ENCODE assay signal across 8 mouse cellular contexts in the genomic region with DNA sequence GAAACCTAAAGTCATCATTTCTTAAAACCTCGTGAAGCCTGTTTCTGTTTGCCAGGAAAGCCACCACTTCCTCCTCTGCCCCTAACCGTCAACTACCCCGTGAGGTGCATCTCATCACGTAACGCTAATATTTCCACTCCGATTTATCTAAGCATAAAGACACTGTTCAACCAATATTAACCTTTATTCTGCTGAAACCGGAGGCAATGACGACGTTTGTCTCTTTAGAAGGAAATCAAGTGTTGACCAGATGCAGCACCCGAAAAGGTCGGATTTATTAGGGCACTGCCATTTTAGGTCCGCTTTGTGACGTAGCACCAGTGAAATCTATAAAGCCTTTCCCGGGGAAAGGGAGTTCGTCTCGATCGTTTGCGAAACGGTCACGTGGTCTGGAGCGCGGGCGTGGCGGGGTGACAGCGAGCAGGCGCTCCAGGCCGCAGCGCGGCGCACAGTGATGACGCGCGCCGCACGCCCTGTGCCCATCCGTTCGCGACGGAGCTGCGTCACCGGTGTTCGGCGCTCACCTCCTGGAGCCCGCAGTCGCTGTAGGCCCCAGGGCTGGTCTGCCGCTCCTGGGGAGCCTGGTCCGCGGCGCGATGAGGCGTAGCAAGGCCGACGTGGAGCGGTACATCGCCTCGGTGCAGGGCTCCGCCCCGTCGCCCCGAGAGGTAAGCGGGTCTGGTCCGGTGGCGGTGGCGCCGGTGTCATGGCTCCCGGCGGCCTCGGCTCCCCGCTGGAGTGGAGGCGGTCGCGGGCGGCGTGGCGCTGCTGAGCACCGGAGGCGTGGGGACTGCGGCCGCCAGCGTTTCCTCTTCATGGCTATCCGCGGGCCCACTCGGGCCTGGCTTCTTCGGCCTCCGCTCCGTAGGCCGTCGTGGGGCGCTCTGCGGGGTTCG. TPM values are rescaled to one million over a fixed set of nuclear protein-coding genes. Genes with fewer than 3 reads are reported as not detected.
DNase-seq lines count a peak whose midpoint lies in the region; ATAC-seq and TF ChIP-seq lines count a peak whose summit lies in the region.

A gene (plus strand): TSS at position 537 of the 896 bp plus-strand sequence.

- H3K36me3 ChIP-seq in C2C12 (ENCODE audit: control insufficient read depth, insufficient read depth) (peaks cover 6% of the 10 kb centered on the region), myocyte (ENCODE audit: control insufficient read depth, insufficient read depth) (peaks cover 8% of the 10 kb centered on the region)
- H3K36me3 ChIP-seq in erythroblast, embryonic 14.5 days (ENCODE audit: control insufficient read depth): peaks cover 20% of the 10 kb centered on the region
- no peaks in the 10 kb centered on the region for H3K36me3 ChIP-seq in heart, embryonic 11.5 days (ENCODE audit: control insufficient read depth, insufficient read depth, low read length)
- H3K36me3 ChIP-seq in kidney, embryonic 16.5 days (ENCODE audit: insufficient read depth, low read length): no peaks in the 10 kb centered on the region
- H3K36me3 ChIP-seq in liver, adult 2 months (ENCODE audit: control insufficient read depth, insufficient read depth, low read length): peaks cover 2% of the 10 kb centered on the region
- no peaks in the 10 kb centered on the region for H3K36me3 ChIP-seq in splenic B cell, adult 2 months (ENCODE audit: control insufficient read depth, insufficient read depth, low read length, poor library complexity, severe bottlenecking)

- H3K79me3 ChIP-seq in C2C12 (ENCODE audit: low read depth): peaks cover 47% of the 10 kb centered on the region

- H3K4me3 ChIP-seq in C2C12 (ENCODE audit: insufficient read depth, poor library complexity, severe bottlenecking) (peak within 1 kb of the TSS; percentile 92), myocyte (peak within 1 kb of the TSS; percentile 53)
- H3K4me3 ChIP-seq in erythroblast, embryonic 14.5 days (replicated peaks): peak within 1 kb of the TSS; percentile 99
- H3K4me3 ChIP-seq in heart, embryonic 11.5 days (ENCODE audit: low read depth, low read length): peak within 1 kb of the TSS; percentile 100
- peak within 1 kb of the TSS; percentile 99 for H3K4me3 ChIP-seq in kidney, embryonic 16.5 days (ENCODE audit: low read length)
- peak within 1 kb of the TSS; percentile 89 for H3K4me3 ChIP-seq in liver, adult 2 months (ENCODE audit: insufficient read depth, low read depth, low read length)

- peak; percentile 41 for TF ChIP-seq CTCF in C2C12 (IDR thresholded peaks at IDR 0.05; ENCODE audit: control insufficient read depth, insufficient read depth, insufficient read length)
- TF ChIP-seq CTCF in brain, embryonic 14.5 days (IDR thresholded peaks at IDR 0.05; ENCODE audit: borderline replicate concordance, extremely low read depth, insufficient read depth, insufficient read length): no peak
- no peak for TF ChIP-seq CTCF in liver, adult 2 months (IDR thresholded peaks at IDR 0.05; ENCODE audit: low read depth, low read length)

- peaks cover 32% of the 10 kb centered on the region for H3K4me1 ChIP-seq in erythroblast, embryonic 14.5 days (ENCODE audit: control insufficient read depth)
- peaks cover 3% of the 10 kb centered on the region; the same call in 1 of the 2 replicates for H3K4me1 ChIP-seq in heart, embryonic 11.5 days (ENCODE audit: control insufficient read depth, insufficient read depth, low read length)
- H3K4me1 ChIP-seq in kidney, embryonic 16.5 days (ENCODE audit: insufficient read depth, low read length): peaks cover 13% of the 10 kb centered on the region; the same call in 1 of the 2 replicates
- H3K4me1 ChIP-seq in liver, adult 2 months (ENCODE audit: control insufficient read depth, insufficient read depth, low read length): peaks cover 5% of the 10 kb centered on the region; the same call in 1 of the 2 replicates

- H3K27me3 ChIP-seq in C2C12 (ENCODE audit: control insufficient read depth, insufficient read depth, insufficient read length) (no peaks in the 10 kb centered on the region), myocyte (ENCODE audit: control insufficient read depth, insufficient read depth, insufficient read length) (no peaks in the 10 kb centered on the region)
- H3K27me3 ChIP-seq in erythroblast, embryonic 14.5 days (ENCODE audit: control insufficient read depth): no peaks in the 10 kb centered on the region
- no peaks in the 10 kb centered on the region; the same call in 1 of the 2 replicates for H3K27me3 ChIP-seq in heart, embryonic 11.5 days (ENCODE audit: control insufficient read depth, insufficient read depth, low read length)
- no peaks in the 10 kb centered on the region for H3K27me3 ChIP-seq in kidney, embryonic 16.5 days (ENCODE audit: insufficient read depth, low read length)
- H3K27me3 ChIP-seq in liver, adult 2 months (ENCODE audit: control insufficient read depth, insufficient read depth, low read length): no peaks in the 10 kb centered on the region
- no peaks in the 10 kb centered on the region for H3K27me3 ChIP-seq in splenic B cell, adult 2 months (ENCODE audit: control insufficient read depth, insufficient read depth, low read length, poor library complexity, severe bottlenecking)

- WGBS in heart, embryonic 11.5 days (ENCODE audit: insufficient replicate concordance): under 1% methylated on average over 90 of the region's 91 CpGs
- under 1% methylated on average over 86 of the region's 91 CpGs for WGBS in kidney, embryonic 16.5 days
- WGBS in liver, adult 2 months: under 1% methylated on average over 91 of the region's 91 CpGs

- H3K9me3 ChIP-seq in erythroblast, embryonic 14.5 days (ENCODE audit: control insufficient read depth, low read length): no peaks in the 10 kb centered on the region
- H3K9me3 ChIP-seq in heart, embryonic 11.5 days (replicated peaks; ENCODE audit: control insufficient read depth, low read length): no peaks in the 10 kb centered on the region
- H3K9me3 ChIP-seq in kidney, embryonic 16.5 days (ENCODE audit: low read length): no peaks in the 10 kb centered on the region

- H3K27ac ChIP-seq in heart, embryonic 11.5 days (ENCODE audit: low read depth, low read length): peak within 1 kb of the TSS; percentile 98
- peak within 1 kb of the TSS; percentile 95 for H3K27ac ChIP-seq in kidney, embryonic 16.5 days (ENCODE audit: low read length)
- peak within 1 kb of the TSS; percentile 91 for H3K27ac ChIP-seq in liver, adult 2 months (replicated peaks; ENCODE audit: insufficient read depth, low read depth, low read length)

- peak within 1 kb of the TSS; percentile 75 for H3K4me2 ChIP-seq in heart, embryonic 11.5 days
- H3K4me2 ChIP-seq in kidney, embryonic 16.5 days (replicated peaks; ENCODE audit: low read depth, low read length): peak within 1 kb of the TSS; percentile 70
- H3K4me2 ChIP-seq in myocyte (ENCODE audit: low read depth): peak within 1 kb of the TSS; percentile 91

- H3K9ac ChIP-seq in heart, embryonic 11.5 days (ENCODE audit: low read depth, low read length): peak within 1 kb of the TSS; percentile 98
- H3K9ac ChIP-seq in kidney, embryonic 16.5 days (replicated peaks; ENCODE audit: low read length): peak within 1 kb of the TSS; percentile 99
- H3K9ac ChIP-seq in liver, adult 2 months (ENCODE audit: low read depth, low read length): peak within 1 kb of the TSS; percentile 95

- peak; percentile 100 for DNase-seq in brain, embryonic 14.5 days (ENCODE audit: low read depth)
- DNase-seq in liver, adult 2 months (ENCODE audit: extremely low read depth, low read depth, low spot score): peak; percentile 92
- peak; percentile 99 for DNase-seq in splenic B cell, adult 2 months (ENCODE audit: low read depth, low spot score)

- TF ChIP-seq POLR2A in brain, embryonic 14.5 days (IDR thresholded peaks at IDR 0.05; ENCODE audit: borderline replicate concordance, extremely low read depth, insufficient read depth, insufficient read length, poor library complexity, severe bottlenecking): peak; percentile 80
- TF ChIP-seq POLR2A in liver, adult 2 months (IDR thresholded peaks at IDR 0.05; ENCODE audit: extremely low read depth, insufficient read depth, low read length): peak; percentile 79
- peak; percentile 99 for TF ChIP-seq POLR2A in myocyte (IDR thresholded peaks at IDR 0.05; ENCODE audit: insufficient read length, low read depth)

- peak; percentile 96 for ATAC-seq in heart, embryonic 11.5 days (replicated peaks; ENCODE audit: insufficient number of reproducible peaks, low FRiP score, low TSS enrichment)
- peak; percentile 99 for ATAC-seq in kidney, embryonic 16.5 days (ENCODE audit: low FRiP score, low TSS enrichment)

- H3K79me2 ChIP-seq in C2C12 (ENCODE audit: control insufficient read depth, insufficient read depth) (peaks cover 50% of the 10 kb centered on the region), myocyte (ENCODE audit: control insufficient read depth, insufficient read depth) (peaks cover 46% of the 10 kb centered on the region)
- peaks cover 3% of the 10 kb centered on the region; the same call in 1 of the 2 replicates for H3K79me2 ChIP-seq in liver, adult 2 months (ENCODE audit: control insufficient read depth, insufficient read depth, low read length)

- H3ac ChIP-seq in C2C12 (ENCODE audit: control insufficient read depth, insufficient read length, low read depth) (peak within 1 kb of the TSS; percentile 85), myocyte (ENCODE audit: control insufficient read depth, insufficient read length) (peak within 1 kb of the TSS; percentile 59)

TF ChIP-seq in C2C12, 6 proteins besides CTCF, POLR2A, EP300 and RAD21:
- TF ChIP-seq MAX (IDR thresholded peaks at IDR 0.05) (peak; percentile 89), MYOG (IDR thresholded peaks at IDR 0.05; ENCODE audit: control insufficient read depth, extremely low read depth, insufficient read length) (no peak), CEBPB (IDR thresholded peaks at IDR 0.05; ENCODE audit: low read depth) (peak; percentile 48), USF1 (IDR thresholded peaks at IDR 0.05; ENCODE audit: low read depth) (peak; percentile 96)

TF ChIP-seq in myocyte, 11 proteins besides CTCF, POLR2A, EP300 and RAD21 (continues in another document):
- peak in 2 of 3 experiments; percentile 45 to 78 for TF ChIP-seq MYOD1 (IDR thresholded peaks at IDR 0.05; ENCODE audit: control insufficient read depth in 1 of 3, insufficient read length in 2 of 3, low read depth in 2 of 3)
- TF ChIP-seq CEBPB (IDR thresholded peaks at IDR 0.05; ENCODE audit: insufficient read depth, poor library complexity, severe bottlenecking): 0 out of 2 replicates have a peak, but pooled peaks have one; percentile 56
- peak; percentile 94 for TF ChIP-seq USF1 (IDR thresholded peaks at IDR 0.05; ENCODE audit: low read depth)
- TF ChIP-seq SRF (IDR thresholded peaks at IDR 0.05; ENCODE audit: control insufficient read depth, insufficient read length, low read depth): peak; percentile 93
- TF ChIP-seq TCF12 (IDR thresholded peaks at IDR 0.05; ENCODE audit: insufficient read depth, poor library complexity, severe bottlenecking): no peak

RNA-seq across cellular contexts. Expression of the gene that starts here (rescaled TPM):
- polyA plus RNA-seq in C2C12 (2012; fragmentation: generic; extraction: Trizol) (8.4 TPM), myocyte (2012; fragmentation: generic; extraction: Trizol) (7.8 TPM)
- 9.8 and 15.7 TPM in 2 replicates for polyA plus RNA-seq in brain, embryonic 14.5 days (2012; rRNA removed)
- 0.23 and 0.29 TPM in 2 replicates for polyA plus RNA-seq in erythroblast, embryonic 14.5 days (2012)
- polyA plus RNA-seq in heart, embryonic 11.5 days (2014; fragmentation: Nextera tagmentation; extraction: Ambion mirVana): 21.9 and 35.5 TPM in 2 replicates
- 20.0 and 20.7 TPM in 2 replicates for polyA plus RNA-seq in kidney, embryonic 16.5 days (2015; fragmentation: Nextera tagmentation; extraction: Ambion mirVana)
- 38.0 and 40.5 TPM in 2 replicates for total RNA-seq in liver, adult 2 months (2014; rRNA removed)
- polyA plus RNA-seq in liver, adult 2 months (2012; rRNA removed): 2.2 and 2.3 TPM in 2 replicates

Comparison
In these comparisons a context has a peak if more than half of its experiments do, and no peak if none do; other contexts are left out.
1. Peak in every context shown above with its lines: DNase-seq, ATAC-seq, H3K4me3 ChIP-seq and H3K27ac ChIP-seq.